Mouse (Mus musculus) bone marrow macrophage, adult 2 months (primary cell): Measurements from ENCODE around the gene Shisal2b.

Source experiments
- CTCF ChIP-seq: IDR thresholded peaks from 2 replicates; pipeline ENCODE4 v1.5.1; 2012; ENCODE audit warnings: low read depth, mild to moderate bottlenecking, low read length, moderate library complexity
- POLR2A ChIP-seq: IDR thresholded peaks from 2 replicates; pipeline ENCODE4 v1.6.1; 2012; ENCODE audit warnings: mild to moderate bottlenecking, low read depth, low read length, borderline replicate concordance

DNA sequence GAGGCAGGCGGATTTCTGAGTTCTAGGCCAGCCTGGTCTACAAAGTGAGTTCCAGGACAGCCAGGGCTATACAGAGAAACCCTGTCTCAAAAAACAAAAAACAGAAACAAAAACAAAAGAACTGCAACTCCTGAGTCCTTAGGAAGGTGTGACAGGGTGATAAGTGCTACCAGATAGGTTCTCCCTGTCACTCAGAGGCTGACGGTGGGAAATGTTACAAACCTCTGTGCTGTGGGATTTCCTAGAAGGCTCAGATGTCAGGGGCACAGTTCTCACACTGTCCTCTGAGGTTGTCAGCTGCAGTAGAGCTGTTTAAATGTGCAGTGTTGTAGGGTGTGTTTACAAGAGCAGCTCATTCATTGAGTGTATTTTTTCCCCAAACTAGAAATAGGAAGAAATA is 38.2 kb downstream of the Shisal2b start:
- TF ChIP-seq CTCF (no peak), POLR2A (no peak)
